Mouse (Mus musculus) E14TG2a.4 (cell line): ENCODE data around the gene Dtymk.

ENCODE experiments used
- CTCF ChIP-seq: conservative IDR thresholded peaks from 2 replicates; pipeline ENCODE4 v1.5.1; 2014; ENCODE audit warnings: low read length
- NANOG ChIP-seq: IDR thresholded peaks from 2 replicates; pipeline ENCODE4 v1.6.1; 2014; ENCODE audit warnings: borderline replicate concordance, low read length, mixed read lengths
- POU5F1 ChIP-seq: IDR thresholded peaks from 2 replicates; pipeline ENCODE4 v1.6.1; 2014; ENCODE audit warnings: low read length, borderline replicate concordance

DNA sequence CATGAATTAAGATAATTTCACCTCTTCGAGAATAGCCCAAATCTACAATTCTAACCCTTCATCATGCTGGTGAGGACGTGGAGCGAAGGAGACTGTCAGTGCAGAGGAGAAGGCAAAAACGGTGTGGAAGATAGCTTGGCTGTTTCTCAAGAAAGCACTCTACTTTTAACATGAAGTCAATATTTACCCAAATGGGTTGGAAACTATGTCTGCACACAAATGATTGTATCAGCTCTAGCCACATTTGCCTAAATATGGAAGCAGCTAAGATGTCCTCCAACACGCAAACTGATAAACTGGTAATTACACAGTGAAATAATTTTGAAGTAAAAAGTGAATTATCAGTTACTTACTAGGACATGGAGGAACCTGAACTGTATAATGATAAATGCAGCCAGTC, 1.0 kb upstream of the Dtymk start:
- TF ChIP-seq CTCF (no peak), POU5F1 (no peak), NANOG (no peak)
